Mouse (Mus musculus) cerebellum, postnatal 10 days (tissue): ENCODE measurements at regions not wholly inside any gene's neighbourhood (a gene's known extent, or its start where the extent isn't known, plus 50 kb on each side); places are given as distances from the start of the nearest gene placed in this dataset.

Experiments used
- DNase-seq, 2 experiments: peaks; one replicate each; pipeline ENCODE4 v3.0.0; 2021; ENCODE audit warnings: mixed read lengths in 2 of 2

DNA sequence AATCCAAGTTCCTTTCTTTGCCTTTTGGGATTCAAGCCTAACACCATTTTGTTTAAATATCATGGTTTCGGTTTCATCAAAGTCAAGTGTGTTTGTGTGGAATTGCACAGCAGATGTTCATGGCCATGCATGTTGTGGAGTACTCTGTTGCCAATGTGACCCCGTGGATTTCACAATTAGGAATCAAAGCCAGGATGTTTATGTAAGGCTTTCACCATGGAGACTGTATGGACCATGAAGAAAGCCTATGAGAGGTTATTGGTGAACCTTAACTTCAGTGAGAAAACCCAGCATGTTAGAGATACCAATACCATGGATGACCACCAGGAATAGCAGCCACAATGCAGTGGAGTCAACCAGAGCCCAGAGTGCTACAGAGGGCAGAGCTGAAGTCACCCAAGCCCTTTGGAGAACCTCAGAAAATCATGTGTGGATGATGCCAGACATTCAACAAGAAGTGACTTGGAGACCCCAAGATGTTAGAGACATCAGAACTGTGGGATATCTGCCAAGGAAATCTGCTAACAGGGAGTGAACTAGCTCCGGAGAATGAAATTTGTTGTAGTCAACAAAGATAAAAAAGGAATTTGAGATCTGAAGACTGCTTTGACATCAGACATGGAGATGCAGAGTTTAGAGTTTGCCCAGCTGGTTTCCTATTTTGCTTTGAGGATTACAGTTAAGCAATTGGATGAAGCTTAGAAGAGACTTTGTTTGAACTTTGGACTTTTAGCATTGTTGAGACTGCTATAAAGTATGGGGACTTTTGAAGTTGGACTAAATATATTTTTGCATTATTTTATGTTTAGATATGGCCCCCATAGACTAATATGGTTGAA lies 615.3 kb downstream of the Tmem182 start:
- no peak for DNase-seq

DNA sequence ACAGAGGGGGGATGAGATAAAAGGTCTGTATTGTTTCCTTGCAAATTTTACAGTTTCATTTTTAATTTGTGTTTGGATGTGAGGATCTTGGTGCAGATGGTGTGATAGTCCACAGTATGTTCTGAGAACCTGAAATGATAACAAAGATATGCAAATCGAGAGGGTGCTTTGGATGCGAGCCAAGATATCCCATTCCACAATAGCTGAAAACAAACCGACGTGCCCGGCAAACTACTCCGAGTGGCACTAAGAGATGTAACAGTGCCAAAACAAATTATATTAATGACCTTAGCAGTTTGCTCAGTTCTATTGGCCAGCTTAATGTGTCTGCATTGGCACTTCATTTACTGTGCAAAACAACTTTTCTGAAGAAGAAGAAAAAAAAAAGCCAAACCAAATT lies 622.5 kb downstream of the Tmem182 start:
- DNase-seq = peak; percentile 57 to 64

DNA sequence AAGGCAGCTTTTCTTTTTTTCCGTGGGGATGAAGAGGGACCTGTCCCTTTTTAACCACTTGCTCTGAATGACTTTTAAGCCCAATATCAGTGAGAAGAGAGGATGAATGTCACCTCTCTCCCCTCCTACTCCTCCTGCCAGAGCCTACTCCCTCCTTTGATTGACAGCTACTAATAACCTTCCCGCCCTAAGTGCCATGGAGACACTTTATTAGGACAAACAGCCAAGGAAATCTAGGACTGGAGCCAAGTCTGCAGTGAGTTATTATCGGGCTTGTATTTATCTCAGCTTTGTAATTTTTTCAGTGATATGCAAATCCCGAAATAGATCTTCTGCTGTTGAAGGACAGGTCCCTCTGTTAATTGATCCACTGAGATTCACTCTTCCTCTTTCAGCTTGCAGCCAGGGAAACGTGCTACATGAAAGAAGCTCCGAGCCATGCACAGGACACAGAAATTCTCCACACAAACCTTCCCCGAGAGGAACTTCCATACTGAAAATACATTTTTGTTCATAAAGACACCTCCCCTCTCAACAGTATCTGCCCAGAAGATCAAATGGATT lies 625.8 kb downstream of the Tmem182 start:
- DNase-seq = peak; percentile 29 to 42

DNA sequence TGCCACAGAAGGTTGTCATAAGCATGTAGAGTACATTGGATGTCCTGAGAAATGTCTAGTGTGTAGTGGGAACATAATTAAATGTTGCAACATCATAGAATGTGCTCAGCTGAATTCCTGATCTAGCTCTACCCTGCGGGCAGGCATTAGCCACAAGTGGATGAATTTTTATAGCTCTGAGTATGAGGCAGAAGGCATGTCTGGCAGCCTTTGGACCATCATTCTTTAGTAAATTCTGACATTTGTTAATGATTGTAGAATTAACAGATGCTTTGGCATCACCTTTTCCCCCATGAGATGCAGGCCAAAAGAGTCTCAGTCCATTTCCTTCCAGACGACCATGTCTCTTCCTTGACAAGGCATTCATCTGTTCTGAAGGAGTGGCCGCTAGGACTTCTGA lies 630.0 kb downstream of the Tmem182 start:
- DNase-seq = peak in 1 of 2 experiments; percentile 16

DNA sequence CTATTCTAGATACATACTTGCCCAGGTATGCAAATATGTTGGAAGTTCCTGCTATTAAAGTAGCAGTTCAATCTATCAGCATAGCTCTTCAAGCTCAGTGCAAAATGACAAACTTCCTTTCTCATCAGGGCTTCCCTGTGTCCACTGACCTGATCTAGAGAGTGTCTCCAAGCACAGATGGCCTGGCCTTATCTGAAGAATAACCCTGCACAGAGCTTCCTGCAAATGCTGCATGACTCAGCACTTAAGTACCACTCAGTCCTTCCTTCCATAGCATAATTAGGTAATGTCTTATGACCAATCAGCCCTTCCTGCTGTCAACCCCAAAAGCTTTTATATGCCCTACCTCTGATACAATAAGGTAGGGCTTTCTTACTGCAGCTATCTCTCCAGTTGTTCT lies 644.6 kb downstream of the Tmem182 start:
- DNase-seq = no peak
